Mouse (Mus musculus) midbrain, embryonic 13.5 days (tissue): ENCODE measurements around the gene Smok3c. TPM values are rescaled to one million over a fixed set of nuclear protein-coding genes. Genes with fewer than 3 reads are reported as not detected.
A peak's percentile ranks its signal among the peaks of the same experiment; 100 is the strongest.

Experiments used
- ATAC-seq: fragments of 200-750 bp; cut with Nextera tagmentation; 2 replicates; pipeline ENCODE4 v1.8.0; 2017; ENCODE audit warnings: mild to moderate bottlenecking, moderate TSS enrichment, moderate library complexity
- H3K27ac ChIP-seq: fragments of 300-500 bp; sonication (generic); 2 replicates; pipeline ENCODE4 v1.5.1; 2015; ENCODE audit warnings: inconsistent platforms, mild to moderate bottlenecking, moderate library complexity
- H3K27me3 ChIP-seq: fragments of 300-500 bp; sonication (generic); 2 replicates; pipeline ENCODE4 v1.6.1; 2015; ENCODE audit warnings: mild to moderate bottlenecking, inconsistent platforms
- H3K36me3 ChIP-seq: fragments of 300-500 bp; sonication (generic); 2 replicates; pipeline ENCODE4 v1.6.1; 2015; ENCODE audit warnings: mild to moderate bottlenecking, inconsistent platforms
- H3K4me1 ChIP-seq: fragments of 300-500 bp; sonication (generic); replicated peaks from 2 replicates; pipeline ENCODE4 v1.6.1; 2015; ENCODE audit warnings: inconsistent platforms
- H3K4me2 ChIP-seq: fragments of 300-500 bp; sonication (generic); replicated peaks from 2 replicates; pipeline ENCODE4 v1.6.1; 2015; ENCODE audit warnings: moderate library complexity, mild to moderate bottlenecking, inconsistent platforms
- H3K4me3 ChIP-seq: fragments of 300-500 bp; sonication (generic); replicated peaks from 2 replicates; pipeline ENCODE4 v1.5.1; 2015; ENCODE audit warnings: mild to moderate bottlenecking, inconsistent platforms
- H3K9ac ChIP-seq: fragments of 300-500 bp; sonication (generic); replicated peaks from 2 replicates; pipeline ENCODE4 v1.6.1; 2015; ENCODE audit warnings: mild to moderate bottlenecking, inconsistent platforms
- H3K9me3 ChIP-seq: fragments of 300-500 bp; sonication (generic); 2 replicates; pipeline ENCODE4 v1.6.1; 2016; ENCODE audit warnings: mild to moderate bottlenecking, inconsistent platforms
- WGBS: fragments of 180-500 bp; shearing (Covaris S2); methylation state at CpG from one replicate; pipeline ENCODE4 v1.1.7; 2015; 5-methylcytosine and 5-hydroxymethylcytosine counted together
- polyA plus RNA-seq: library from polyadenylated mRNA; unstranded; fragments of >200 nt; fragmentation: Nextera tagmentation; extraction: Ambion mirVana; gene quantifications from 2 replicates; pipeline ENCODE4 v1.2.1, GENCODE M21; 2015

Smok3c gene
- polyA plus RNA-seq, 1 experiment from 2014 or later: not detected

GRCm38 (mm10) chr5:138083936-138084335 is 30.9 kb downstream of the Smok3c start:
- ATAC-seq: no peak
- WGBS: 92% methylated on average over 2 of the region's 2 CpGs
- Histone ChIP-seq H3K4me3 (no peak overlapping the region), H3K9ac (no peak overlapping the region), H3K36me3 (peaks cover 12% of the 10 kb centered on the region), H3K27ac (no peak overlapping the region), H3K4me1 (peaks cover 32% of the 10 kb centered on the region), H3K4me2 (no peak overlapping the region), H3K9me3 (no peaks in the 10 kb centered on the region), H3K27me3 (no peaks in the 10 kb centered on the region)

- ATAC-seq: peak; percentile 31
- Histone ChIP-seq H3K9ac (no peak overlapping the region; the same call in 1 of the 2 replicates), H3K4me3 (peak overlapping the region; percentile 89), H3K36me3 (peaks cover 14% of the 10 kb centered on the region), H3K4me2 (peak overlapping the region; percentile 41), H3K9me3 (no peaks in the 10 kb centered on the region), H3K4me1 (peaks cover 32% of the 10 kb centered on the region), H3K27ac (no peak overlapping the region), H3K27me3 (no peaks in the 10 kb centered on the region)
- 81% methylated on average over 2 of the region's 2 CpGs for WGBS
Observed at GRCm38 (mm10) chr5:138084507-138084906, 31.5 kb downstream of the Smok3c start.

- Histone ChIP-seq H3K9ac (peak within 1 kb of the TSS; percentile 98), H3K27me3 (no peaks in the 10 kb centered on the region), H3K4me1 (peaks cover 32% of the 10 kb centered on the region), H3K27ac (peak within 1 kb of the TSS; percentile 89), H3K9me3 (no peaks in the 10 kb centered on the region), H3K4me2 (peak within 1 kb of the TSS; percentile 89), H3K36me3 (peaks cover 14% of the 10 kb centered on the region), H3K4me3 (peak within 1 kb of the TSS; percentile 89)
- WGBS: under 1% methylated on average over 26 of the region's 27 CpGs
- peak; percentile 98 for ATAC-seq
Observed at GRCm38 (mm10) chr5:138084996-138085395, 32.0 kb downstream of the Smok3c start, which contains the start of gene Zkscan1. TSS of gene Zkscan1 (plus strand) at chr5:138085084.

GRCm38 (mm10) chr5:138085421-138085911 is 32.5 kb downstream of the Smok3c start:
- no peaks in the 10 kb centered on the region for H3K9me3 ChIP-seq
- peaks cover 32% of the 10 kb centered on the region for H3K4me1 ChIP-seq
- peak overlapping the region; percentile 98 for H3K9ac ChIP-seq
- peak overlapping the region; percentile 89 for H3K4me2 ChIP-seq
- H3K27me3 ChIP-seq: no peaks in the 10 kb centered on the region
- under 1% methylated on average over 18 of the region's 18 CpGs for WGBS
- ATAC-seq: peak; percentile 12
- peaks cover 14% of the 10 kb centered on the region for H3K36me3 ChIP-seq
- peak overlapping the region; percentile 89 for H3K27ac ChIP-seq
- peak overlapping the region; percentile 89 for H3K4me3 ChIP-seq

GRCm38 (mm10) chr5:138086842-138087241 is 33.8 kb downstream of the Smok3c start:
- Histone ChIP-seq H3K36me3 (peaks cover 14% of the 10 kb centered on the region), H3K4me2 (peak overlapping the region; percentile 89), H3K4me1 (peaks cover 32% of the 10 kb centered on the region), H3K4me3 (peak overlapping the region; percentile 89), H3K9me3 (no peaks in the 10 kb centered on the region), H3K27ac (no peak overlapping the region), H3K9ac (peak overlapping the region; percentile 98; the same call in 1 of the 2 replicates), H3K27me3 (no peaks in the 10 kb centered on the region)
- ATAC-seq: no peak
- WGBS: 79% methylated on average over 3 of the region's 3 CpGs

- H3K4me3 ChIP-seq: no peak overlapping the region
- no peaks in the 10 kb centered on the region for H3K9me3 ChIP-seq
- peaks cover 22% of the 10 kb centered on the region for H3K36me3 ChIP-seq
- ATAC-seq: no peak
- WGBS: 94% methylated on average over 3 of the region's 3 CpGs
- H3K9ac ChIP-seq: no peak overlapping the region
- H3K4me1 ChIP-seq: peaks cover 32% of the 10 kb centered on the region
- H3K4me2 ChIP-seq: no peak overlapping the region
- H3K27me3 ChIP-seq: no peaks in the 10 kb centered on the region
- no peak overlapping the region for H3K27ac ChIP-seq
Observed at GRCm38 (mm10) chr5:138088366-138088765, 35.4 kb downstream of the Smok3c start.

- H3K27me3 ChIP-seq: no peaks in the 10 kb centered on the region
- H3K9ac ChIP-seq: no peak overlapping the region
- H3K4me3 ChIP-seq: no peak overlapping the region
- H3K4me1 ChIP-seq: peaks cover 32% of the 10 kb centered on the region
- H3K36me3 ChIP-seq: peaks cover 30% of the 10 kb centered on the region
- H3K9me3 ChIP-seq: no peaks in the 10 kb centered on the region
- H3K4me2 ChIP-seq: no peak overlapping the region
- no peak overlapping the region for H3K27ac ChIP-seq
- 91% methylated on average over 6 of the region's 6 CpGs for WGBS
- no peak for ATAC-seq
Observed at GRCm38 (mm10) chr5:138089108-138089551, 36.1 kb downstream of the Smok3c start.

GRCm38 (mm10) chr5:138090271-138090670 is 37.3 kb downstream of the Smok3c start:
- peaks cover 42% of the 10 kb centered on the region for H3K36me3 ChIP-seq
- no peaks in the 10 kb centered on the region for H3K9me3 ChIP-seq
- no peak for ATAC-seq
- H3K27ac ChIP-seq: no peak overlapping the region
- H3K4me2 ChIP-seq: no peak overlapping the region
- no peak overlapping the region for H3K9ac ChIP-seq
- H3K27me3 ChIP-seq: no peaks in the 10 kb centered on the region
- no peak overlapping the region for H3K4me3 ChIP-seq
- WGBS: 82% methylated on average over 3 of the region's 3 CpGs
- H3K4me1 ChIP-seq: peaks cover 30% of the 10 kb centered on the region

GRCm38 (mm10) chr5:138090737-138091136 is 37.7 kb downstream of the Smok3c start:
- Histone ChIP-seq H3K4me3 (no peak overlapping the region), H3K4me2 (no peak overlapping the region), H3K9ac (no peak overlapping the region), H3K27me3 (no peaks in the 10 kb centered on the region), H3K9me3 (no peaks in the 10 kb centered on the region), H3K4me1 (peaks cover 30% of the 10 kb centered on the region), H3K27ac (no peak overlapping the region), H3K36me3 (peaks cover 45% of the 10 kb centered on the region)
- ATAC-seq: no peak
- 88% methylated on average over 5 of the region's 5 CpGs for WGBS

- no peak overlapping the region for H3K9ac ChIP-seq
- ATAC-seq: no peak
- WGBS: 97% methylated on average over 4 of the region's 4 CpGs
- H3K4me2 ChIP-seq: no peak overlapping the region
- peaks cover 10% of the 10 kb centered on the region for H3K4me1 ChIP-seq
- H3K9me3 ChIP-seq: no peaks in the 10 kb centered on the region
- no peak overlapping the region for H3K27ac ChIP-seq
- H3K4me3 ChIP-seq: no peak overlapping the region
- peaks cover 65% of the 10 kb centered on the region for H3K36me3 ChIP-seq
- H3K27me3 ChIP-seq: no peaks in the 10 kb centered on the region
Observed at GRCm38 (mm10) chr5:138092771-138093170, 39.8 kb downstream of the Smok3c start.

- no peak for ATAC-seq
- H3K27me3 ChIP-seq: no peaks in the 10 kb centered on the region
- no peak overlapping the region for H3K4me2 ChIP-seq
- H3K4me1 ChIP-seq: no peaks in the 10 kb centered on the region
- 95% methylated on average over 6 of the region's 6 CpGs for WGBS
- H3K4me3 ChIP-seq: no peak overlapping the region
- peaks cover 67% of the 10 kb centered on the region for H3K36me3 ChIP-seq
- H3K9ac ChIP-seq: no peak overlapping the region
- H3K27ac ChIP-seq: no peak overlapping the region
- no peaks in the 10 kb centered on the region for H3K9me3 ChIP-seq
Observed at GRCm38 (mm10) chr5:138094474-138094873, 41.5 kb downstream of the Smok3c start.

- H3K4me3 ChIP-seq: no peak overlapping the region
- H3K27ac ChIP-seq: no peak overlapping the region
- H3K27me3 ChIP-seq: no peaks in the 10 kb centered on the region
- WGBS: 94% methylated on average over 2 of the region's 2 CpGs
- ATAC-seq: no peak
- no peak overlapping the region for H3K4me2 ChIP-seq
- H3K9ac ChIP-seq: no peak overlapping the region
- no peaks in the 10 kb centered on the region for H3K9me3 ChIP-seq
- no peaks in the 10 kb centered on the region for H3K4me1 ChIP-seq
- H3K36me3 ChIP-seq: peaks cover 63% of the 10 kb centered on the region
Observed at GRCm38 (mm10) chr5:138104976-138105375, 52.0 kb downstream of the Smok3c start.

GRCm38 (mm10) chr5:138107130-138107529 is 54.1 kb downstream of the Smok3c start:
- Histone ChIP-seq H3K9me3 (no peaks in the 10 kb centered on the region), H3K4me2 (no peak overlapping the region), H3K27ac (no peak overlapping the region), H3K4me1 (no peaks in the 10 kb centered on the region), H3K27me3 (no peaks in the 10 kb centered on the region), H3K4me3 (no peak overlapping the region), H3K9ac (no peak overlapping the region), H3K36me3 (peaks cover 42% of the 10 kb centered on the region)
- no peak for ATAC-seq
- 63% methylated on average over 3 of the region's 3 CpGs for WGBS
